Mouse (Mus musculus): ENCODE results near the gene Git1. TPM values are rescaled to one million over a fixed set of nuclear protein-coding genes. Genes with fewer than 3 reads are reported as not detected.

The Git1 gene
- total RNA-seq, 4 experiments from 2014 or later: 266 to 292 (median 282) TPM

DNA sequence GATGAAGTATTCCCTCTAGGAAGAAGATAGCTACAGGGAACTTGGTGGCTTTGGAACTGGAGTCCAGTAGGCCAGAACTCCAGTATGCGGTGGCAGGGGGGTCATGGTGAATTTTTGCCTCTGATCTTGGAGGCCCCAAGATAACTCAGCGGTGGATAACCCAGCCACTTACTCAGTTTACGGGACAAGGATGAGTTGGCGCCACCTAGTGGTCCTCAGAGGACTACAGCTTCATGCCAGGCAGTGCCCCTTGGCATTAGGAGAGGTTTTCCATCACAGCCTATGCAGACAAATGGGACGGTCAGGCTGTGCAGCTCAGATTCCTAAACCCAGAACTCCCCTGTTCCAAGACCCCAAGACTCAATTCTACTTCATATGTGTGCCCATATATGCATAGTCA lies 8.0 kb downstream of the Git1 start:
- peak in 1 of 2 experiments; percentile 87 for DNase-seq (ENCODE audit: low spot score in 2 of 2)

- no peak for DNase-seq (ENCODE audit: low spot score in 2 of 2)
Observed at GRCm38 (mm10) chr11:77501971-77502370, 8.6 kb downstream of the Git1 start.

DNA sequence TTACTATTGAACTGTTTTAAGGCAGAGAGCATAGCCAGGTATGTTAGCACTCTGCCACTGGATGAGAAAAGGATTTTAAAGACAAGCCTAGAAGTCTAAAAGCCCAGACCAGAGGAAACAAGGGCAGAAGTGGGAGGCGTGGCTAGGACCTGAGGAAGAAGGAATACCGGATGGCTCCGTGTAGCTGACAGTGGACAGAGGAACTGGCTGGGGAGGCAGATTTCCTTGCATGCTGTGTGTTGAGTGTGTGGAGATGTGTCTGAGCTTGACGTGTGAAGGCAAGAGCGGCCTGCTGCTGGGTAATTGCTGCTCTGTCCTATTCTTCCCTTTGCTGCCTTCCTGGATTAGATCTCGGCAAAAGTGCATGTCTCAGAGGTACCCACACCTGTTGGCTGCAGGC lies 9.1 kb downstream of the Git1 start:
- no peak for DNase-seq (ENCODE audit: low spot score in 2 of 2)

DNA sequence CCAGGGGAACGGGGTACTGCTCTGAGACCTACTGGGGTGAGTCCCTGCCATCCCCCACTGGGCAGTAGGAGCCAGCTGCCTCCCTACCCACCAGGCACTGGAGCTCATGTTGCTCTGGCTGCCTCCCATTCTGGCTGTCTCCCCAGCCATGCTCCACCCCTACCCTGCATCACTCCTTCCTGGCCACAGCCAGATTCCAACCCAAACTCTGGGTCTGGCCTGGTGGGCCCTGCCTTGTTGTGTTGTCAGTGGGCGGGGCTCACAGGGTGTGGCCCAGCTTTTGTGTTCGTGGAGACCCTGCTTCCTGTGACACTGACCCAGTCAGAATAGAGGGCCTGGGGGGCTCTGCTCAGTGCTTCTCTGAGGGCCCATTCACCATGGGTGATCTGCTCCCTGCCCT lies 10.1 kb downstream of the Git1 start:
- no peak for DNase-seq (ENCODE audit: low spot score in 2 of 2)

- DNase-seq (ENCODE audit: low spot score in 2 of 2): no peak
Observed at GRCm38 (mm10) chr11:77504377-77504776, 11.0 kb downstream of the Git1 start.

GRCm38 (mm10) chr11:77505291-77505980 lies 12.1 kb downstream of the Git1 start:
- no peak for DNase-seq (ENCODE audit: low spot score in 2 of 2)

- no peak for DNase-seq (ENCODE audit: low spot score in 2 of 2)
Observed at GRCm38 (mm10) chr11:77506273-77506672, 12.9 kb downstream of the Git1 start.

- no peak for DNase-seq (ENCODE audit: low spot score in 2 of 2)
Observed at GRCm38 (mm10) chr11:77506941-77507340, 13.6 kb downstream of the Git1 start.

DNA sequence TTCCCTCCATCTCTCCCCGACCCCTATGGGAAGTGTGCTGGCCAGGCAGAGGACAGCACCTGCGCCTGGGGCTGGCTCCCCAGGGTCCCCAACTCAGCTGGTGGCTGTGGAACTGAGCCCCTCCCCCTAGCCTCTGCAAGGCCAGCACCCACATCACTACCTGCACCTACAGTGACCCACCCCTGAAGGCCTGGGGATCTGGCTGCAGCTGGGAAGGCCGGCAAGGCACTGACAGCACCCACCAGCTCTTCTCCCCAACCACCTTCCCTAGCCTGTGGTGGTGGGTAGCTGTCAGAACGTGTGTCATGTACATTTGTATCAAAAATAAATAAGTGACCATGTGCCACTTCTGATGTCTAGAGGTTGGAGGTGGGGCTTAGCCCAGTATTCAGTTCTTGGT lies 14.1 kb downstream of the Git1 start:
- no peak for DNase-seq (ENCODE audit: low spot score in 2 of 2)

DNA sequence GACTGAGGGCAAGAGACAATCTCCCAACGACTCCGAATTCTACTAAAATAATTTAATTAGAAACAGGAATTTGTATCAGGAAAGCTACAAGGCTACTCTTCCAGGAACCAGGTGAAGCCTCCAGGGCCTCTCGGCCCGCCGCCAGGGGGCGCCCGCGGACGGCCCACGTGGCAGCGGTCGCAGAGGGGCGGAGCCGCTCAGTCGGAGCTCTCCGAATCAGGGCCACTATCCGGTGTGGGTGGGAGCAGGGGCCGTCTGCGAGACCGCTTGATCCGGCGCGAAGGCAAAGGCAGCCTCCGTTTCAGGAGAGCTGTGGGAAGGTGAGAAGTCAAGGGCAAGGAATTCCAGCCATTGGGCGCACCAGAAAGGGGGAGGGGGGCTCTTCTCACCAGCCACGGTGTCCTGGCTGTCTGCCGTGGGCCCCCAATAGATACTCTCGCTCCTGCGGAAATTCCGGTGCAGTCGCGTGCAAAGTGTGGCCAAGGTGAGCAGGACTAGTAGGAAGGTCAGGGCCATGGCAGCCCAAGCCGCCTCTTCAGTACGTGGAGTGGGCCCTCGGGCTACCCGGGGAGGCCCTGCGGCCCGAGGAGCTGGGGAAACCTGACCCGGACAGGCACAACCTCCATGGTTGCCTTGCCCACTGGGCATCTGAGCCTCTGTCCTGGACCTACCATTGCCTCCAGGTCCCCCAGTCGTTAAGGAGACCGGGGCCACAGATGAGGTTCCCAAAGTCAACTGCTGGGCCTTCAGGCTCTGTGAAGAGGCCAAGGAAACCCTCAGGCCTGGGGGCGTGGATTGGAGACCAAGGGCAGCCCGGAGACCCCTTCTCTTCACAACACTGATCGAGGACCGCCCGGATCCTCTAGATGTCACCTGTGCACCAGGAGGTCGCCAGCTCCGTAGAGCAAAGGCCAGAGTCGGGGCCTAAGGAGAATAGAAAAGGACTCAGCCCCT lies 15.0 kb downstream of the Git1 start:
- DNase-seq (ENCODE audit: low spot score in 2 of 2): no peak

GRCm38 (mm10) chr11:77511336-77511735 lies 18.0 kb downstream of the Git1 start:
- no peak for DNase-seq (ENCODE audit: low spot score in 2 of 2)

- no peak for DNase-seq (ENCODE audit: low spot score in 2 of 2)
Observed at GRCm38 (mm10) chr11:77512891-77513810, 19.8 kb downstream of the Git1 start.

- DNase-seq (ENCODE audit: low spot score in 2 of 2): no peak
Observed at GRCm38 (mm10) chr11:77513811-77514170, 20.4 kb downstream of the Git1 start.

GRCm38 (mm10) chr11:77514281-77514831 lies 21.0 kb downstream of the Git1 start:
- no peak for DNase-seq (ENCODE audit: low spot score in 2 of 2)

DNA sequence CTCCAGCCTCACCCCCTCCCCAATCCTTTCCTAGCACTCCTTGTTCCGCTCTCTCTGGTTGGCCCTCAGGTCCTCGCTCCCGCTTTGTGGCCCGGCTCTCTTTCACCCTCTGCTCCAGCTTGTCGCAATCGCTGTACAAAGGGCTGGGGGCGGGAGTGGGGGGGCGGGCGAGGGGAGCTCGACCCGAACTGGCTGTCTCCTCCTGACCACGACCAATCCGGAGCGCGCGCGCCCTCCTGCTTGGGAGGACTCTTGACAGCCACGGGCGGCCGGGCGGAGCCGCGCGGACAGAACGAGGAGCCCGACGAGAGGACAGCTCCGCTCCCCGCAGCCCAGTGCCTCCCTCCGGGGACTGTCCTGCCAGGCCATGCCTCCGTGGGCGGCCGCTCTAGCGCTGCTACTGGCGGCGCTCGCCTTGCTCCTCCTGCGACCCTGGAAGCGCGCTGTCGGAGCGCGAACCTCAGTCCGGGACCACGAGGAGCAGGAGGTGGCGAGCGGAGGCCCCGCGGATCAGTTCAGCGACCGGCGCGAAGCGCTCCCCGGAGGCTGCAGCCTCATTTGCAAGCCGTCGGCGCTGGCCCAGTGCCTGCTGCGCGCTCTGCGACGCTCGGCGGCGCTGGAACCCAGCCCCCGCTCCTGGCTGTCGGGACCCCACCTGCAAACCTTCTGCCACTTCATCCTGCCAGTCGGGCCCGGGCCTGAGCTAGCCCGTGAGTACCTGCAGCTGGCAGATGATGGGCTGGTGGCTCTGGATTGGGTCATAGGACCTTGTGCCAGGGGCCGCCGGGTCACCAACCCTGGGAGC lies 21.7 kb downstream of the Git1 start, which contains the start of gene Abhd15:
Gene Abhd15, plus strand, starts transcription at position 290 of the 805 bp plus-strand sequence.
- no peak for DNase-seq (ENCODE audit: low spot score in 2 of 2)

DNA sequence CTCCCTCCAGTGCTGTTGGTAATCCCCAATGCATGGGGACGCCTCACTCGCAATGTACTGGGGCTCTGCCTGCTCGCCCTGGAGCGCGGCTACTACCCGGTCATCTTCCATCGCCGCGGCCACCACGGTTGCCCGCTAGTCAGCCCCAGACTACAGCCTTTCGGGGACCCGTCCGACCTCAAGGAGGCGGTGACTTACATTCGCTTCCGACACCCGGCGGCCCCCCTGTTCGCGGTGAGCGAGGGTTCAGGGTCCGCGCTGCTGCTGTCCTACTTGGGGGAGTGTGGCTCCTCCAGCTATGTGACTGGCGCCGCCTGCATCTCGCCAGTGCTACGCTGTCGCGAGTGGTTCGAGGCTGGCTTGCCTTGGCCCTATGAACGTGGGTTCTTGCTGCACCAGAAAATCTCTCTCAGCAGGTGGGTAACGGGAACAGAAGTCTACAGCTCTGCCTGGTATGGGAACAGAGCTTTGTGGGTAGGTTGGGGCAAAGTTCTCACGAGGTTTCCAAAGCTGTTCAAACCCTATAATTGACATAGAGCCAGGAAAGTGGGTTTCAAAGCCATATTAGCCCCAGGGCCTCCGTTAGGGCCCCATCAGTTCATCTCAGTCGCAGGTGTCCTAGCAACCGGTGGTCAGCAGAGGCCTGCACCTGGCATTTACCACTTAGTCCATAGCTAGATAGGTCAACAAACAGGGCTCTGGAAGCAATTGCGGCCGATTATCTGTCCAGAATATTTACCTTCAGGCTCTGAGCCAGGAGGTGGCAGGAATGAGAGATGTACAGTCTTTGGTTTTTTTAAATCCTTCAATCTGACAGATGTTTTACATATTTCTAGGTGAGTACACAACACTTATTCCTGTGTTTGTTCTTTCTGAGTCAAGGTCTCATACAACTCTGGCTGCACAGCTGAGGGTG lies 22.5 kb downstream of the Git1 start, which contains the start of gene Trp53i13:
Gene Trp53i13, minus strand, starts transcription at position 344 of the 916 bp plus-strand sequence.
- DNase-seq (ENCODE audit: low spot score in 2 of 2): no peak

- DNase-seq (ENCODE audit: low spot score in 2 of 2): no peak
Observed at GRCm38 (mm10) chr11:77516553-77517425, 23.4 kb downstream of the Git1 start.
